In the genomic region with DNA sequence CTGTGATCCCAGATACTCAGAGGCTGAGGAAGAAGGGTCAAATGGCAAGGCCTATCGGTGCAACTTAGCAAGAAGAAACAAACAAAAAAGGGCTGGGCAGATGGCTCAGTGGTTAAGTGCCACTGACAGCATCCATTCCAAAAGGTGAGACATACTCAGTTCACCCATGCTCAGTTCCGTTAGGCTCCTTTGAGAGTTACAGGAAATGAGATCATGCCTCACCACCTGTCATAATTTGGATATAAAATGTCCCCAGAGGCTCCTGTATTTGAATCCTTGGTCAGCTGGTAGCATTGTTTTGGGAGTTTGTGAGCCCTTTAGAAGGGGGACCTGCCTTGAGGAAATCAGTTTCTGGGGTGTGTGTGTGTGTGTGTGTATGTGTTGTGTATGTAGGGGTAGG, we compare ENCODE assay signal across 15 mouse cellular contexts.
"Had no signal": no experiment of that assay in that cellular context is flagged by ENCODE, and none has a peak within 500 bp of the region (broad histone marks: within the 10 kb centered on the region; RNA-seq: fewer than 3 reads in every experiment).

No protein-coding gene starts in this region.

- H3K36me3 ChIP-seq: limb, embryonic 15.5 days; liver, embryonic 12.5 days; lung, embryonic 15.5 days; midbrain, embryonic 10.5 days; midbrain, embryonic 15.5 days; neural tube, embryonic 12.5 days had no signal

- H3K27ac ChIP-seq: hindbrain, postnatal 0 days; left cerebral cortex, adult 2 months; limb, embryonic 15.5 days; liver, embryonic 12.5 days; lung, embryonic 15.5 days; midbrain, embryonic 10.5 days; midbrain, embryonic 15.5 days; neural tube, embryonic 12.5 days; stomach, postnatal 0 days had no signal

- H3K4me3 ChIP-seq: left cerebral cortex, adult 2 months; limb, embryonic 15.5 days; liver, embryonic 12.5 days; lung, embryonic 15.5 days; midbrain, embryonic 10.5 days; midbrain, embryonic 15.5 days; neural tube, embryonic 12.5 days had no signal

- ATAC-seq: hindbrain, postnatal 0 days; liver, embryonic 12.5 days; midbrain, embryonic 15.5 days had no signal

- H3K9me3 ChIP-seq: limb, embryonic 15.5 days; liver, embryonic 12.5 days; lung, embryonic 15.5 days; midbrain, embryonic 10.5 days; midbrain, embryonic 15.5 days; neural tube, embryonic 12.5 days had no signal

- H3K27me3 ChIP-seq: limb, embryonic 15.5 days; lung, embryonic 15.5 days; neural tube, embryonic 12.5 days had no signal

- DNase-seq: kidney, adult 18-20 months; kidney, postnatal 14 days; lung, postnatal 14 days; retina, postnatal 1 day; right cerebral cortex, postnatal 4 days; thymus, postnatal 25 days had no signal

- H3K9ac ChIP-seq: limb, embryonic 15.5 days; liver, embryonic 12.5 days; lung, embryonic 15.5 days; midbrain, embryonic 15.5 days; neural tube, embryonic 12.5 days had no signal

- H3K4me2 ChIP-seq: limb, embryonic 15.5 days; liver, embryonic 12.5 days; lung, embryonic 15.5 days; midbrain, embryonic 15.5 days; neural tube, embryonic 12.5 days had no signal
